Mouse (Mus musculus): ENCODE data around the gene Olfr65.

DNA sequence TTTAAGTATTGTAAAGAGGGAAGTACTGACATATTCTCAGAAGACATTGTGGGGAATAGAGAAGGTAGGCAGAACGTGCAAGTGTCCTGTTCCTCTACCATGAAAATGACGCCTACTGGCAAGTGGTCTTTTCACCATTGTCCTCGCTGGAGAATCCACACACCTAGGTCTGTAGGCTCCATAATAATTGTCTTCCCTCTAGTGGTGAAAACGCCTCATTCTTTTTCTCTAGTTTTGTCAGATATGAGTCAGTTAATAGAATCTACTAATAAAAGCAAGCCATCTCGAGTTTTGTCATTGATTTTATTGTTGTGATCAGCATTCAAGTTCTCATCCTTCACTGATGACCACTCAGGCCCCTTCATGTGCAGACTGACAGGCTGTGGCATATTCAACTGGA, 28.8 kb upstream of the Olfr65 start:
- TF ChIP-seq CTCF (IDR thresholded peaks at IDR 0.05; ENCODE audit: borderline replicate concordance, insufficient read depth, low read length) (no peak), POLR2A (IDR thresholded peaks at IDR 0.05; ENCODE audit: low read depth, low read length) (no peak)
